Mouse (Mus musculus) c-Kit-negative CD71-positive TER-119-positive erythroid progenitor cells, embryonic 14.5 days (primary cell): Measurements from ENCODE around the gene Zfyve28.

Experiments
- DNase-seq: peaks from one replicate; pipeline ENCODE4 v3.0.0-alpha.2; 2013; ENCODE audit warnings: low read depth, low spot score

Zfyve28 gene

DNA sequence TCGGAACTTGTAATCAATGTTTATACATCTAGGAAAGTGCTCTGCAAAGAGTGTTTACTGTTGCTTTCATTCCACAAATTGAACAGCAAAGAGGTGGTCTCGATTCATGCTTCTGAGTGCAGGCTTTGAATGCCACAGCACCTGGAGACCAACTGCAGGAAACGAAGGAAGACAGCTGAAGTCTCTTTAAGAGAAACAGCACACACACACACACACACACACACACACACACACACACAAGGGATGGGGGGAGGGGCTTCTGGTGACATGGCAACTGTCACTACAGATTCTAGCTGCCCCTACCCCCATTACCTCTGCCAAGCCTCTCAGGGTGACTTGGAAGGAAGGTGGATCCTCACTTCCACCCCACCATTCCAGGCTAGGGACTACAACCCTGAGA lies 80.7 kb downstream of the Zfyve28 start:
- DNase-seq, result no peak

DNA sequence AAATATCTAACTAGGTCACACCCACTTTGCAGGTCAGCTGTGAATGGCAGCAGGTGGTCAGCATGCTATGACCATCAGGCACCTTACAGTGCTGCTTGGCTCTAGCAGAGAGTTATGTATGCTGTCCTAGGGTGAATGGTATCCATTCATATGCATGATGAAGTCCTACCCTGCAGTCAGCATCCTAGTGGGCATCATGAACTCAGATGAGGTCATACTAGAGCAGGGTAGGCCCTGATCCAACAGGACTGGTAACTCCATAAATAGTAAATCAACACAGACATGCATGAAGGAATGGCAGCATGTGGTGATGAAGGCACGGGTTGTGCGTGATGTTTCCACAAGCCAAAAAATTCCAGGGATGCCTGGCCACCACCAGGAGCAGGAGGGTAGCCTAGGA lies 82.5 kb downstream of the Zfyve28 start:
- DNase-seq, result no peak

DNA sequence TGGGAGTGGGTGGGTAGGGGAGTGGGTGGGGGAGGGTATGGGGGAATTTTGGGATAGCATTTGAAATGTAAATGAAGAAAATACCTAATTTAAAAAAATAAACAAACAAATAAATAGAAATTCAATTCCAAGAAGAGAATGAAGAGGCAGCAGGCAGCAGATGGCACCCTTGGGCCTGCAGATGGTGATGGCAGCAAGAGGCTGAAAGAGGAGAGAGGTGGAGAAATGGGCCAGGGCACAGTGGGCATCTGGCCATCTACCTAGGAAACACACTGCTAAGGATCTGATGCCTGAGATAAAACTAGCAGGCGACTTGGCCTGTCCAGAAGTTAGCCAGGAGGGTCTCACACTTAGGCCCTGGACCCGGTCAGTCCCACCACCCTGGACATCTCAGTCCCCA lies 83.3 kb downstream of the Zfyve28 start:
- DNase-seq, result no peak

- no peak for DNase-seq
Measured at GRCm38 (mm10) chr5:34202006-34202405, 86.2 kb downstream of the Zfyve28 start.

DNA sequence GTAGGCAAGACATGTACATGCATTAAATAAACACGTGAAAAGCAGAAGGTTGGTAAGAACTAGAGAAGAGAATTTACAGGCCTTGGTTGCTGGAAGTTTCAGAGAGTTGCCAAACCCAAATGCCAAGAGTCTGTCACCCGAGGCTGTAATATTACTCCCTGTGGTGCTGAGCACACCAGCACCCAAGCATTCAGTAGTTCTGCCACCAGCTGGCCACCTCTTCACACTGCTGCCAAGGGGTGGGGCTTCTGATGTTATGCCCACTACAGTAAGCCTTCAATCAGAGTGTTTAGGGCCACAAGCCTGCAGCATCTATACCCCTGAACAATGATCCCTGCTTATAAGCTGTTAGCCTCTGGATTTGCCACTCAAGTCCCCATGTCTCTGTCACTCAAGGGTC lies 86.9 kb downstream of the Zfyve28 start:
- no peak for DNase-seq

DNA sequence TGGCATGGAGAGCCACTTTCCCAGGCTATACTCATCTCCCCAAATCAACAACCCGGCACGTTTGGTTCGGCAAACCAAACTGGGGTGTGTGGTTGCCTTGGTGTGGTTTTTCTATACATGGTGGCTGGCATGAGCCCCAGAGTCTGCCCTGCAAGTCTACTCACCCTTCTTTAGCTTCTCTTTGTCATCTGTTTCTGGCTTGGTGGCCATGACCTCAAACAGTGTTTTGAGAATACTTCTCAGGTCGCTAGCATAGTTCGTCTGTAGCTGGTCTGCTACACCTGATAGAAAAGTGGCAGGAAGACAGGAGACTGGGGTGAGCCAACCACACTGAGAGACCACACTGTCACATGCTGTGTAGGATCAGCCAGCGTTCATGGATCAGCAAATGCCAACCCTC lies 89.6 kb downstream of the Zfyve28 start:
- DNase-seq, result no peak

DNA sequence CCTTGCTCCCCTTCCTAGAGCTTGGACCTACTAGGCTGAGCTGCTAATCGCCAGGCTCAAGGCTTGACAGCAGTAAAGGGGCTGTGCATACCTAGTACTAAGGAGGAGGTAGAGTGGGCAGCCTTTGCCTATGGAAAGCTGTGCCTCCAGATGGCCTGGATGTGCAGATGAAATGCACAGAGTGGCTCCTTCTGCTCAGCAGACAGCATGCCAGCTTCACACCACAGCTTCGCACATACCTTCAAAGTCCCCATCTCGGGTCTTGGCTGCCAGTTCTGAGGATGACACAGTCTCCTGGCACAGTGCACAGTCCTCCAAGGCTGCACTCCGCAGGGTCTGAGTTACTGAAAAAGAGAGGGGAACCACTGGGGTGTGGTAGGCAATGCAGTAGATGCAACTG lies 91.0 kb downstream of the Zfyve28 start:
- no peak for DNase-seq

- DNase-seq, result no peak
Measured at GRCm38 (mm10) chr5:34196423-34196822, 91.8 kb downstream of the Zfyve28 start.

GRCm38 (mm10) chr5:34195786-34196185 lies 92.5 kb downstream of the Zfyve28 start:
- no peak for DNase-seq

DNA sequence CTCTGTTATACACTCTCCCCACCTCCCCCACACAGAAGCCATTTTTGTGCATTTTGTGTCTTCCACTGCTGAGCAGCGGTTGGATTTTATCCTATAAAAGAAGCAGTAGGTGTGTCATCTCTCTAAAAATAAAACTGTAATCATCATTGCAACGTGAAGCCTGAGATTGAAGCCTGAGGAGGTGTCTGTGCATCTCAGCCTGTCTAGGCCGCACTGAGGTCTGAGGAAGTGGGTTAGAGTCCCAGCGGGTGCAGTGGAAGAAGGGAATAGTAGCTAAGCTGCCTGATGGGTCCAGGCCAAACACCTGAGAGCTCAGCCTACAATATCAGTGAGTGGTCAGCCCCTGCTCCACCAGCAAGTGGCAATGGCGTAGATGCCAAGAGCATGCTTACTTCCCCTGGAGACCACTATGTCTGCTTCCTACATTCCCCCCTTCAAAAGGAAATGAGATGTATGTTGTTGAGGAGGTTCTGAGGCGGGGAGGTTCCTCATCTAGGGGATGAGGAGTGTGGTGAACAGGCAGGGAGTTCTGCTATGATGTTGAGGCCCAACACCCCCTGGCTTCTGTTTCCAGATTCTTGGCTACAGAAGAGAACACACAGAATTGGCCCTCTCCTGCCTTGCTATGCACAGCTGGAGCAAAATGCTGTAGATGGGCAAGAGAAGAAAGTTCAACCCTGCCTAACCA lies 93.1 kb downstream of the Zfyve28 start:
- no peak for DNase-seq

DNA sequence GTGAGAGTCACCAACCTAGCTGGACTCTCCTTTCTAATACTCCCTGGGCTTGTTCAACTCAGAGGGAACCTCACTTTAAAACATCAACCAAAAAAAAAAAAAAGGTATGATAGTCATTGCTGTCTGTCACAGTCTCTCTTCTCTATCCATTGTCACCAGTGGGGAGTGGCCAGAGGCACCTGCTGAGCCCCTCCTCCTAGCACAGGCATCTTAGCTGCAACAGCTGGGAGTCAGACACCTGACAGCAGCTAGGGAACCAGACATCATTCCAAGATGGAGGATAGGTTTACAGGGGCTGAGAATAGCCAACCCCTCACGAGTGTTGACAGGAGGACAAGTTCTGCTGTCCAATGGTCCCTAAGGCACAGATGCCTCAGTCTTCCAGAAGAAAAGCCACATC lies 93.8 kb downstream of the Zfyve28 start:
- DNase-seq, result no peak

GRCm38 (mm10) chr5:34191843-34192242 lies 96.4 kb downstream of the Zfyve28 start:
- no peak for DNase-seq

DNA sequence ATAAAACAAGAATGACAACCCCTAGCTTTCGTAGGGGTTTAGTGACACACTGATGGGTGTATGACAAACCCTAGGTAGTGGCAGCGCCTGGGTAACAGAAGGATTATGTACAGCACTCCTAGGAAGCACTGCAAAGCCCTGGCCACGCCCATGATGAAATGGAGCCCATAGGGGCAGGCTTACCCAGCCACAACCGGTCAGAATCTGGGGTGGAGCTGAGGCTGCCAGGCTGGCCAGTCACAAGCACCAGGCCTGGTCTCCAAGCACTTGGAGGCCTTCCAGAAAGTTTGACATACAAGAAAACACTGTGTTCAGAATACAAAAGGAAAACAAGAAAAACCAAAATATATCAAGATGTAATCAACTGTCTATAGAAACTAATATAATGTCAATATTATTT lies 97.2 kb downstream of the Zfyve28 start:
- DNase-seq, result no peak

DNA sequence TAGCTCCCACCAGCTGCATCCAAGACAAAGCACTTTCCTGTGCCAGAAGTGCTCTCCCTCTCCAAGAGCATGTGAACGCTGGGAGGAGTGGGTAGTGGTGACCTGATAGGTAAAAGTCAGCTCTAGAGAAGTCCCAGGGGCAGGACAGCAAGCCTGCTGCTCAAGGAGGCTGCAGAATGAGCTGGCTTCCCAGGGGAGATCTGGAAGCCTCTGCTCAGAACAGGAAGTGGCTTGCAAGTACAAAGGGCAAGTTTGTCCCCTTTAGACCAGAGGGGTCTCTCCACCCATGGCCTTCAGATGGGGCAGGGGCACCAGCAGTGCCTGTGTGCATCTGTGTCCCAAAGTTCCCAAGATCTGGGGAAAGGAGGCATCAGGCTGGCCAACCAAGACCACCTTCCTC lies 98.7 kb downstream of the Zfyve28 start:
- DNase-seq, result no peak

DNA sequence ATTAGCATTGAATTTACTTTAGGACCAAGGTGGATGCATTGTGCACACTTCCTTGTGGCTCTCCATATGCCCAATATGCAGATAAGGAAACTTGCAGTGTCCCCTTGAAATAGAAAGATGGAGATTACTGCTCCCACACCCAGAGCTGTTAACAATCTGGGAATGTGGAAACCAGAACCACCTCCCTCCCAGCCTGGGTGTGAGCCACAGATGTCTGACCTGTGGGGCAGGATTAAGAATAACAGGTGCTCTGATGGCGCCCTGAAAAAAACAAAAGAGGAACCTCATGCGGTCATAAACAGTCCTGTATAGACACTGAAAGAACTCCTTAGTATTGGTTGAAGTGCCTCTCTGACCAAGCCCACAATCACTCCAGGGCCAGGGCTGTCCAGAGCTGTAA lies 99.4 kb downstream of the Zfyve28 start:
- DNase-seq, result no peak

- DNase-seq, result peak; percentile 82
Measured at GRCm38 (mm10) chr5:34187601-34188316, 100.5 kb downstream of the Zfyve28 start, which contains the start of gene Mxd4. Gene Mxd4 (minus strand): TSS chr5:34187720.

DNA sequence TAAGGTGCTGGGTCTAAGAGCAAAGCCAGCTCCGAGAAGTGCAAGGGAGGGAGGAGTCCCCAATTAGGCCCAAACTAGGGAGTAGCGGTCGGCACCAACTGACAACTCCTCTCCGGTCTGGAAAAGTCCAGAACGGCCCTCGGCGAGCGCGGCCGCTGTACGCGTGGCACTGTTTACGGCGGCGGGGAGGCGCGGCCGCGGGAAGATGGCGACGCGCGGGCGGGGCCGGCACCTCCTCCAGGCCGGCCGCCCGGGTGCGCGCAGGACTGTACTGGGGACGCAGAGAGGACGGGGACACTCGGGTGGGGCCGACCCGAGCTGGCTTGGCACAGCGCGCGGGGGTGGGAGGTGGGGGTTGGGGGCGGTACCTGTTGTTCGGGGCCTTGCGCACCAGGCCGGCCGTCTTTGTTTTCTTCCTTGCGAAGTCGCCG lies 101.3 kb downstream of the Zfyve28 start:
- DNase-seq, result no peak

DNA sequence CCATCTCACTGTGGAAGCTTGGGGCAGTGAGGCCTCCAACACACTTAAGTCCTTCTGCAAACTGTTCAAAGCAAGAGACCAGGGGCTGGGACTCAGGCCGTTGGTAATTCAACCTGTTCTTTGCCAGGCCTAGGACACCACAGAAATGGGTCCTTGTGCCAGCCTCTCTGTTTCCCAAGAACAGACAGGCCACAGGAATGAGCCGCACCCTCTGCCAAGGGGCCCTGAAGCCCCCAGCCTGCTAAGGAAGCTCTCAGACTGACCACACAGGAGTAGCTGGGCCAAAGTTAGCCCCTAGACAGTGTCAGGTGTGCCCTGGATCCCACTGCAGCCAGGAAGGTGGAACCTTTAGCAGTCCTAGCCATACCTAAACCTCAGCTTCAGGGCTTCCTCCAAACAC lies 101.9 kb downstream of the Zfyve28 start:
- no peak for DNase-seq

DNA sequence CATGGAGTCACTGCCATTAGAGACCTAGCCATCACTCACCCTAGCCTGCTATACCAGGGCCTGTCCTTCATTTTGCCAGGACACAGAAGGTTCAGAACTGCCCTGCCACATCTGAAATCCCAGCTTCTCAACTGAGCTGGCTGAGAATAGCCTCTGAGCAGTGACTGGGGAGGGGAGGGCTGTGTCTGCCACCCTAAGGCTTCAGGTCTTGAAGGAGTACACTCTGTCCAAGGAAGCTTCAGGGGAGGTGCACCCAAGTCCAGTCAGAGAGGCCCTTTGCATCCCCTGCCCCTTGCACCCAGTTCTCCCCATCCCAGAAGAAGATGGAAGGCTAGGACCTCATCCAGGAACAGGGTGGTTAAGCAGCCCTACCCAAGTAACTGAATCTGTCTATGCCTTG lies 102.5 kb downstream of the Zfyve28 start:
- DNase-seq, result no peak

DNA sequence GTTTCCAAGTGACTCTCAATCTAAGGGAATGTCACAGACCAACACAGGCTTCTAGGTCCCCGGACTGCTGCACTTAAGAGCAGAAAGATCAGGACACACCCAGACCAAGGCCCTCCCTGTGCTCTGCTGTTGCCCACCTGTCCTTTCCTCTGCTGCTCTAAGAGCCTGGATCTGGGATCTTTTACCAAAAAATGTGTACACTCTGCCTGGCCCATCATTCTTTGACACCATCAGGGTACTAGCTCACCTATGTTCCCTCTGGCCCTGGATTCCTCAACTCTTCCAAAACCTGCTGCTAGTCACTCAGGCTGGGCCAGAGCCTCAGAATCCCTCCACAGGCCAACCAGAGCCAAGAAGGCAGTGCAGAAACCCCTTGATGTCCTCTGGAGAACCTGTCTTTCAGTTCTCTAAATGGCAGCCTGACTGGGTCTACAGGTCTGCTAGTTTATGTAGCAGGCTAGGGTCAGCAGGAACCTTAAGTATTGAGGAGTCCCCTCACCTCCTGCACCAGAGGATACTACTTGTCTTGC lies 103.1 kb downstream of the Zfyve28 start:
- DNase-seq, result no peak

GRCm38 (mm10) chr5:34183976-34184375 lies 104.3 kb downstream of the Zfyve28 start:
- DNase-seq, result no peak

DNA sequence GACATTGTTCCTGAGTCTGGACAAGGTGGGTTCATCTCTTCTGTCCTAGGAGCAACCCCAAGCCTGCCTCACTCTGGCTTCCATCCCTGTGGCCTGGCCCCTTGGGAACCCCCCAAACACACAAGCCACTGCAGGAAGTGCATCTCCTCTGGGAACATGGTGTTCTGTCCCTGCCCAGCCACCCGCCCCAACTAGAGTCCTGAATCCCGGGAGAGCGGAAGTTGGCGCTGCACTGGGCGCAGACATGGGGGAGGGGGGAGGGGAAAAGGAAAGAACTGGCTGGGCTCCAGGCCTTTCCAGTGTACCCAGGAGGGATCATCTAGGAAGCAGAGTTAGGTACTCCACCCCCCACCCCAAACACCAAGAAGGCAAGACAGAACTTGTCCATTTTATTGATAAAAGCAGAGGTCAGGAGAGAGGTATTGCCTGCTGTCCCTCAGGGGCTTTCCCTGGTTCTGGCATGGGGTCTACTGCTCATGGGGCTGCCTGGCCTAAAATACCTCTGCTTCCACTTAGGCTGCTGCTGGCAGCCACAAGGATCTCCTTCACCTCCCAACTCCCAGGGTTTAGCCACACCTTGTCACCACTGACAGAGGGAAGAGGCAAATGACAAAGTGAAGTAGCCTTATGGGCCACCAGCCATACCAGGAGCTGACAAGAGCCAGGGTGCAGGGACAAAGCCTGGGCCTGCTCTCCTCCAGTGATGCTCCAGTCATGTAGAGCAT lies 104.9 kb downstream of the Zfyve28 start:
- no peak for DNase-seq
